Mouse (Mus musculus) thymus, adult 2 months (tissue): ENCODE results near the gene Scn4b. TPM values are rescaled to one million over a fixed set of nuclear protein-coding genes. Genes with fewer than 3 reads are reported as not detected.

Experiments used
- DNase-seq: peaks from one replicate; pipeline ENCODE4 v3.0.0; 2021
- H3K27ac ChIP-seq: fragments of 200-500 bp; 2 replicates; pipeline ENCODE4 v1.5.1; 2012; ENCODE audit warnings: low read length, control low read depth; ENCODE audit not compliant: control insufficient read depth, insufficient read depth
- H3K27me3 ChIP-seq: fragments of 200-500 bp; 2 replicates; pipeline ENCODE4 v1.6.1; 2012; ENCODE audit warnings: mild to moderate bottlenecking, low read length, moderate library complexity, mixed read lengths; ENCODE audit not compliant: control insufficient read depth, insufficient read depth
- H3K36me3 ChIP-seq: fragments of 200-500 bp; 2 replicates; pipeline ENCODE4 v1.6.1; 2012; ENCODE audit warnings: mild to moderate bottlenecking, low read length, moderate library complexity; ENCODE audit not compliant: control insufficient read depth, insufficient read depth
- H3K4me1 ChIP-seq: fragments of 200-500 bp; replicated peaks from 2 replicates; pipeline ENCODE4 v1.6.1; 2012; ENCODE audit warnings: low read length; ENCODE audit not compliant: control insufficient read depth, insufficient read depth
- H3K4me3 ChIP-seq: fragments of 200-500 bp; 2 replicates; pipeline ENCODE4 v1.5.1; 2012; ENCODE audit warnings: mild to moderate bottlenecking, low read length, control low read depth, moderate library complexity; ENCODE audit not compliant: control insufficient read depth, insufficient read depth
- CTCF ChIP-seq: fragments of 200-500 bp; IDR thresholded peaks from 2 replicates; pipeline ENCODE4 v1.5.1; 2012; ENCODE audit warnings: mild to moderate bottlenecking, control low read depth, low read length, moderate library complexity, borderline replicate concordance; ENCODE audit not compliant: control insufficient read depth, poor library complexity, insufficient read depth; ENCODE audit errors: extremely low read depth
- POLR2A ChIP-seq: fragments of 200-500 bp; IDR thresholded peaks from 2 replicates; pipeline ENCODE4 v1.6.1; 2012; ENCODE audit warnings: mild to moderate bottlenecking, low read length, control low read depth, moderate library complexity; ENCODE audit not compliant: control insufficient read depth, poor library complexity, insufficient read depth; ENCODE audit errors: extremely low read depth
- WGBS: fragments of 180-500 bp; shearing (Covaris S2); methylation state at CpG from one replicate; pipeline ENCODE4 v1.1.7; 2018; 5-methylcytosine and 5-hydroxymethylcytosine counted together
- polyA plus RNA-seq: library from polyadenylated mRNA; depleted of rRNA; stranded (reverse); fragments of >200 nt; gene quantifications from 2 replicates; pipeline ENCODE4 v1.2.3, GENCODE M21; 2012

Gene Scn4b
- polyA plus RNA-seq, 1 experiment: 26.2 TPM

GRCm38 (mm10) chr9:45118552-45118951 is 19.6 kb upstream of the Scn4b start:
- no peaks in the 10 kb centered on the region for H3K27me3 ChIP-seq
- H3K4me1 ChIP-seq: peaks cover 62% of the 10 kb centered on the region
- H3K4me3 ChIP-seq: no peak overlapping the region
- no peak for DNase-seq
- TF ChIP-seq CTCF (no peak), POLR2A (no peak)
- no peak overlapping the region for H3K27ac ChIP-seq
- no peaks in the 10 kb centered on the region for H3K36me3 ChIP-seq
- WGBS: 80% methylated on average over 10 of the region's 10 CpGs

- no peaks in the 10 kb centered on the region for H3K27me3 ChIP-seq
- peaks cover 62% of the 10 kb centered on the region for H3K4me1 ChIP-seq
- H3K36me3 ChIP-seq: no peaks in the 10 kb centered on the region
- no peak for DNase-seq
- H3K4me3 ChIP-seq: no peak overlapping the region
- no peak overlapping the region for H3K27ac ChIP-seq
- WGBS: 94% methylated on average over 8 of the region's 8 CpGs
- no peak for TF ChIP-seq POLR2A
- no peak for TF ChIP-seq CTCF
These were observed 18.8 kb upstream of the Scn4b start for GRCm38 (mm10) chr9:45119316-45119953.

- Histone ChIP-seq H3K4me1 (peaks cover 62% of the 10 kb centered on the region), H3K4me3 (no peak overlapping the region), H3K27ac (no peak overlapping the region), H3K36me3 (no peaks in the 10 kb centered on the region), H3K27me3 (no peaks in the 10 kb centered on the region)
- DNase-seq: no peak
- 94% methylated on average over 14 of the region's 14 CpGs for WGBS
- TF ChIP-seq CTCF (no peak), POLR2A (no peak)
These were observed 18.2 kb upstream of the Scn4b start for GRCm38 (mm10) chr9:45119954-45120530.

GRCm38 (mm10) chr9:45120567-45120966 is 17.6 kb upstream of the Scn4b start:
- no peak for DNase-seq
- H3K36me3 ChIP-seq: no peaks in the 10 kb centered on the region
- no peaks in the 10 kb centered on the region for H3K27me3 ChIP-seq
- H3K27ac ChIP-seq: peak overlapping the region; percentile 50; the same call in 1 of the 2 replicates
- 91% methylated on average over 6 of the region's 6 CpGs for WGBS
- H3K4me1 ChIP-seq: peaks cover 59% of the 10 kb centered on the region
- TF ChIP-seq POLR2A (no peak), CTCF (no peak)
- no peak overlapping the region for H3K4me3 ChIP-seq

- Histone ChIP-seq H3K27ac (peak overlapping the region; percentile 50; the same call in 1 of the 2 replicates), H3K4me1 (peaks cover 56% of the 10 kb centered on the region), H3K27me3 (no peaks in the 10 kb centered on the region), H3K36me3 (no peaks in the 10 kb centered on the region), H3K4me3 (no peak overlapping the region)
- 18% methylated on average over 6 of the region's 6 CpGs for WGBS
- peak; percentile 80 for DNase-seq
- TF ChIP-seq CTCF (peak; percentile 34; the same call in 1 of the 2 replicates), POLR2A (no peak)
These were observed 17.2 kb upstream of the Scn4b start for GRCm38 (mm10) chr9:45121001-45121400.

GRCm38 (mm10) chr9:45121769-45122168 is 16.4 kb upstream of the Scn4b start:
- 4% methylated on average over 10 of the region's 10 CpGs for WGBS
- Histone ChIP-seq H3K4me1 (peaks cover 57% of the 10 kb centered on the region), H3K27me3 (no peaks in the 10 kb centered on the region), H3K4me3 (peak overlapping the region; percentile 35), H3K36me3 (no peaks in the 10 kb centered on the region), H3K27ac (peak overlapping the region; percentile 51; the same call in 1 of the 2 replicates)
- DNase-seq: peak; percentile 86
- TF ChIP-seq POLR2A (0 out of 2 replicates have a peak, but pooled peaks have one; percentile 10), CTCF (peak; percentile 93)

GRCm38 (mm10) chr9:45122209-45122761 is 15.9 kb upstream of the Scn4b start:
- WGBS: 10% methylated on average over 9 of the region's 9 CpGs
- peak; percentile 68 for DNase-seq
- peak overlapping the region; percentile 35 for H3K4me3 ChIP-seq
- peak overlapping the region; percentile 51 for H3K27ac ChIP-seq
- TF ChIP-seq CTCF: no peak
- no peak for TF ChIP-seq POLR2A
- peaks cover 56% of the 10 kb centered on the region for H3K4me1 ChIP-seq
- no peaks in the 10 kb centered on the region for H3K27me3 ChIP-seq
- no peaks in the 10 kb centered on the region for H3K36me3 ChIP-seq
